Mouse (Mus musculus): ENCODE data around the gene Sirt7.

- TF ChIP-seq CTCF (IDR thresholded peaks at IDR 0.05; ENCODE audit: low read depth): peak; percentile 70
- TF ChIP-seq EP300 (optimal IDR thresholded peaks at IDR 0.05): no peak
These were observed 42.6 kb downstream of the Sirt7 start for GRCm38 (mm10) chr11:120582268-120582981.

Measured in stomach, postnatal 0 days (tissue).